Mouse (Mus musculus): ENCODE measurements at regions not wholly inside any gene's neighbourhood (a gene's known extent, or its start where the extent isn't known, plus 50 kb on each side); places are given as distances from the start of the nearest gene placed in this dataset.

- Histone ChIP-seq H3K4me3 (ENCODE audit: control insufficient read depth in 1 of 2, insufficient read depth in 1 of 2, low read depth in 2 of 2, low read length in 2 of 2) (no peak overlapping the region), H3K9me3 (replicated peaks; ENCODE audit: insufficient read depth, low read length) (no peaks in the 10 kb centered on the region), H3K27ac (ENCODE audit: control insufficient read depth, low read depth, low read length) (no peak overlapping the region), H3K36me3 (ENCODE audit: control insufficient read depth in 1 of 2, insufficient read depth in 2 of 2, low read length in 2 of 2) (peaks cover 0 to 16% of the 10 kb centered on the region in 2 experiments; a peak in 2 of 4 replicates), H3K27me3 (ENCODE audit: control insufficient read depth in 1 of 2, insufficient read depth in 2 of 2, low read length in 2 of 2) (no peaks in the 10 kb centered on the region), H3K79me2 (ENCODE audit: control insufficient read depth, insufficient read depth, low read length, poor library complexity) (no peaks in the 10 kb centered on the region), H3K4me1 (ENCODE audit: control insufficient read depth in 1 of 2, insufficient read depth in 2 of 2, low read length in 2 of 2) (peaks cover 4 to 15% of the 10 kb centered on the region in 2 experiments), H3K9ac (ENCODE audit: control insufficient read depth, low read depth, low read length, poor library complexity, severe bottlenecking) (no peak overlapping the region)
- TF ChIP-seq ZMIZ1 (IDR thresholded peaks at IDR 0.05; ENCODE audit: low read depth, low read length), result no peak
- no peak for DNase-seq (ENCODE audit: low read depth, low spot score)
These were observed 96.3 kb downstream of the Spry2 start for GRCm38 (mm10) chr14:105800142-105800925.

GRCm38 (mm10) chr14:105799401-105799861 is 97.2 kb downstream of the Spry2 start:
- Histone ChIP-seq H3K9ac (ENCODE audit: control insufficient read depth, low read depth, low read length, poor library complexity, severe bottlenecking) (no peak overlapping the region), H3K9me3 (replicated peaks; ENCODE audit: insufficient read depth, low read length) (no peaks in the 10 kb centered on the region), H3K36me3 (ENCODE audit: control insufficient read depth in 1 of 2, insufficient read depth in 2 of 2, low read length in 2 of 2) (peaks cover 0 to 10% of the 10 kb centered on the region in 2 experiments; a peak in 2 of 4 replicates), H3K27ac (ENCODE audit: control insufficient read depth, low read depth, low read length) (no peak overlapping the region), H3K27me3 (ENCODE audit: control insufficient read depth in 1 of 2, insufficient read depth in 2 of 2, low read length in 2 of 2) (no peaks in the 10 kb centered on the region), H3K4me1 (ENCODE audit: control insufficient read depth in 1 of 2, insufficient read depth in 2 of 2, low read length in 2 of 2) (peaks cover 4 to 11% of the 10 kb centered on the region in 2 experiments), H3K4me3 (ENCODE audit: control insufficient read depth in 1 of 2, insufficient read depth in 1 of 2, low read depth in 2 of 2, low read length in 2 of 2) (no peak overlapping the region), H3K79me2 (ENCODE audit: control insufficient read depth, insufficient read depth, low read length, poor library complexity) (no peaks in the 10 kb centered on the region)
- no peak for TF ChIP-seq MAZ (IDR thresholded peaks at IDR 0.05; ENCODE audit: low read depth, low read length)
- TF ChIP-seq MYB (IDR thresholded peaks at IDR 0.05; ENCODE audit: low read depth, low read length), result no peak
- TF ChIP-seq KAT2A (conservative IDR thresholded peaks at IDR 0.05; ENCODE audit: low read depth, low read length), result no peak
- TF ChIP-seq CHD2 (IDR thresholded peaks at IDR 0.05; ENCODE audit: low read length), result no peak
- no peak for TF ChIP-seq USF2 (IDR thresholded peaks at IDR 0.05; ENCODE audit: borderline replicate concordance in 1 of 2, insufficient read depth in 1 of 2, low read depth in 1 of 2, low read length in 2 of 2)
- no peak for TF ChIP-seq JUND (IDR thresholded peaks at IDR 0.05; ENCODE audit: low read depth, low read length)
- TF ChIP-seq POLR2A (IDR thresholded peaks at IDR 0.05; ENCODE audit: control insufficient read depth in 1 of 2, insufficient read depth in 1 of 2, low read depth in 1 of 2, low read length in 2 of 2, poor library complexity in 1 of 2), result no peak
- TF ChIP-seq CTCF (IDR thresholded peaks at IDR 0.05 in 2 of 3, conservative IDR thresholded peaks at IDR 0.05 in 1 of 3; ENCODE audit: control insufficient read depth in 1 of 3, insufficient read depth in 1 of 3, low read depth in 2 of 3, low read length in 3 of 3, poor library complexity in 1 of 3, severe bottlenecking in 1 of 3), result no peak
- no peak for TF ChIP-seq TBP (IDR thresholded peaks at IDR 0.05; ENCODE audit: low read depth, low read length)
- no peak for TF ChIP-seq MAFK (IDR thresholded peaks at IDR 0.05; ENCODE audit: borderline replicate concordance, low read depth, low read length)
- no peak for TF ChIP-seq NELFE (IDR thresholded peaks at IDR 0.05; ENCODE audit: low read depth, low read length)
- TF ChIP-seq MYC (IDR thresholded peaks at IDR 0.05; ENCODE audit: low read depth, low read length), result no peak
- TF ChIP-seq MEF2A (IDR thresholded peaks at IDR 0.05; ENCODE audit: extremely low read depth, insufficient replicate concordance, low read depth, low read length, poor library complexity, severe bottlenecking), result no peak
- no peak for DNase-seq (ENCODE audit: low read depth, low spot score)
